Mouse (Mus musculus) mammary gland, adult 2 months (tissue): ENCODE results near the gene Olfr54. TPM values are rescaled to one million over a fixed set of nuclear protein-coding genes. Genes with fewer than 3 reads are reported as not detected.

Experiments used
- polyA plus RNA-seq: library from polyadenylated mRNA; depleted of rRNA; stranded (reverse); fragments of >200 nt; gene quantifications from 2 replicates; pipeline ENCODE4 v1.2.3, GENCODE M21; 2012; ENCODE audit warnings: low replicate concordance; rRNA removed

Gene Olfr54
- polyA plus RNA-seq: not detected in 2 replicates

DNA sequence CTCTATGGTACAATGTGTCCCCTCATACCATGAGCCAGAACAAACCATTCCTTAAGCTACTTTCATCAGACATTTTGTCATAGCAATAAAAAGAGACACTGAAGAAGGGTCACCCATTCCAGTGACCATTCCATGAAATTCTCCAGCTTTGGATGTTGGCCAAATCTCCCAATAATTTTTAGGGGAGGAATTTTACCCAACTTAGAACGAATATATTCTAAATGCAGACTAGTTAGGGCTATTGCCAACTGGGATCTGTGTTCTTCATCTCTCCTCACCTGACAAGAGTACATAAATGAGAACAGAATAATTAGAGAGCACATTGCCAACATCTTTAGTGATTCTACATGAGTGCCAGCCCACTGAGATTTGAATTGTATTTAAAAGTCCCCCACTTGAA lies at the start of gene Olfr54:
Gene Olfr54 (plus strand): TSS at position 301 of the 400 bp plus-strand sequence.

DNA sequence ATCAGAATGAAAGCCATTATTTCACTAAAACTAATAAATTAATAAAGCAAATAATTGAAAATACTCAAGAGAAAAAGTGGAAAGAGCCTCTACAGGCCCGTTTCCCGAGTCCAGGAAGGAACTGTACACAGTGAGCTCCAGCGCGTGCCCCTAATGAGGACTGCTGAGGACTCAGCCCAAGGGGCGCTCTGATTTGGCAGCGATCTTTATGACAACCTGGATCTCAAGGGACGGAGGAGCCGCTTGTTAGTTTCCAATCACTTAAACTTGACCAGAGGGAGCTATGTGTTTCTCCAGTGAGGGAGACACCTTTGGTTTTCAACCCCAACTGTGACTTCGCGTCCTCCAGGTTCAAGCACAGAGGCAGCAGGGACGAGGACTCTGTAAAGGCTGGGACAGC lies 47.8 kb upstream of the Olfr54 start, which contains the start of gene Olfr1378:
Gene Olfr1378 (plus strand): TSS at position 301 of the 400 bp plus-strand sequence.

DNA sequence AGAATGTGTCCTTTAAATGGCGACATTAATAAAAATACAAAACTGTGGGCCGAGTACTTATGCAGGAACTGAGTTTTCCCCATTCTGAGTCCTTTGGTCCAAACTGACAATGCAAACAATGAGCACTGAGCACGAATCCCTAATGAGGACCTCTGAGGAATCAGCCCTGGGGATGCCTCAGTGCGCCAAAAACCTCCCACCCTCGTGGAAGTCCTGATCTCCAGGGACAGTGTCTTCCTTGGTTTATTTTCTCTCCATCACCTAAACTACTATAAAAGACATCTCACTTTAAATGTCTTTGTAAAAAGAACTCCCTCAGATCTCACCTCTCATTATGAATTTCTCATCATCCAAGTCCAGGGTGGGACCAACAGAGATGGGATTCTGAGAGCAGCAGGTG lies 32.4 kb upstream of the Olfr54 start, which contains the start of gene Olfr1377:
Gene Olfr1377 (plus strand): TSS at position 301 of the 400 bp plus-strand sequence.

DNA sequence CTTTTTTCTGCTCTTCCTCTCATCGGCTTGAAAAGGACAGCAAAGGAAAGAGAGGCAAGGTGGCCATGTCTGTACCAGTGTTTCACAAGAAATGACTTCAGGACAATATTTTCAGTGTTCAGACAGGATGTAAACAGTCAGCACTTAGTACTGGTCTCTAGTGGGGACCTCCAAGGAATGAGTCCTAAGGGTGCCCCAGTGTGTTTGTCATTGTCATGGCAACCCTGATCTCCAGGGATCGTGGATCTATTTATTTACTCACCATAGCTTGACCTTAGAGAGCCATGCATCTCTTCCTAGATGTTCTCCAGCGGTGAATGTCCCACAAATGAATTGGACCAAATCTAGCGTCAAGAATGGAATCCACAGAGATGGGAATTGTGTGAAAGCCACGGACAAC lies 10.7 kb upstream of the Olfr54 start, which contains the start of gene Olfr51:
Gene Olfr51 (plus strand): TSS at position 301 of the 400 bp plus-strand sequence.

DNA sequence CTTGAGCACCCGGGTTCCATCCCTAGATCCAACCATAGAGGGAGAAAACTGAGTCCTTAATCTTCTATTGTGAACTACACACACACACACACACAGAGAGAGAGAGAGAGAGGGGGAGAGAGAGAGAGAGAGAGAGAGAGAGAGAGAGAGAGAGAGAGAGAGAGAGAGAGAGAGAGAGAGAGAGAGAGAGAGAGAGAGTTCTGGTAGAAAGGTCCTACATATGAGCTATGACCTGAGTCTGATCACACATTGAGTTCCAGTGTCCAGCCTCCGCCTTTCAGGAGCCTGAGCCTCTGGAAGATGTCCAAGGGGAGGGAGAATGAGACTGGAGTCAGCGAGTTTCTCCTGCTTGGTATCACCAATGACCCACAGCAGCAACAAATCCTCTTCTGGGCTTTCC lies 33.8 kb downstream of the Olfr54 start, which contains the start of gene Olfr1375:
Gene Olfr1375 (plus strand): TSS at position 301 of the 400 bp plus-strand sequence.

DNA sequence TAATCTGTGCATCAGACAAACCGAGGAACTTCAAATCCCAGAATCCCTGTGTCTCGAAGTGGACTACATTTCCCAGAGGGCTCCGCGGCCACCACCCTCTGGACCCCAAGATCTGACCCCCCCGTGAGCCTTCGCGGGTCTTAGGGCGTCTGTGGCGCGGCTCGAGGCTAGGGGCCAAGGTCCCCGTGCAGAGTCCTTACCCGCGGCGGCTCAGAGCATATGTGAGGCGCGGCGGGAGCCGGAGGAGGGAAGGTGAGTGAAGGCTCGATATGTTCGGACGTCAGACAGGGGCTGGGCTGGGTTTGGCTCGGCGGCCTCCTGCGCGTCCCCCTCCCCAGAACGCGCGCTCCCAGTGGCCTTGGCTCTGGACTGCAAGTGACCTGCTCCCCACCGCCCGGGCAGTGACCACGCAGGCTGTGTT lies 45.1 kb downstream of the Olfr54 start, which contains the start of gene Zfp354a:
Gene Zfp354a (plus strand): TSS at position 107 of the 421 bp plus-strand sequence.

Other genes with a start within 250 kb of the Olfr54 start
- gene Zfp354c, start 186.5 kb upstream of the Olfr54 start, polyA plus RNA-seq: 0.82 and 1.5 TPM in 2 replicates
- 0.19 and 0.34 TPM in 2 replicates for gene Zfp879, start 172.7 kb upstream of the Olfr54 start, polyA plus RNA-seq
- 0.40 and 1.2 TPM in 2 replicates for gene Grm6, start 163.6 kb upstream of the Olfr54 start, polyA plus RNA-seq
- 0.16 and 0.75 TPM in 2 replicates for gene Zfp454, start 126.6 kb upstream of the Olfr54 start, polyA plus RNA-seq
- gene Zfp2, start 98.1 kb upstream of the Olfr54 start, polyA plus RNA-seq: 1.5 and 2.0 TPM in 2 replicates
- 0.10 and 0.42 TPM in 2 replicates for gene Zfp354b, start 82.6 kb upstream of the Olfr54 start, polyA plus RNA-seq
- not detected in 2 replicates for gene 4933414I15Rik, start 70.5 kb upstream of the Olfr54 start, polyA plus RNA-seq
- 0.35 TPM in 1 of 2 replicates, not detected in the other for gene Prop1, start 60.5 kb upstream of the Olfr54 start, polyA plus RNA-seq
- not detected in 2 replicates for gene Olfr1378, start 47.7 kb upstream of the Olfr54 start, polyA plus RNA-seq
- not detected in 2 replicates for gene Olfr1377, start 32.3 kb upstream of the Olfr54 start, polyA plus RNA-seq
- gene Olfr51, start 10.6 kb upstream of the Olfr54 start, polyA plus RNA-seq: not detected in 2 replicates
- not detected in 2 replicates for gene Olfr1375, start 33.9 kb downstream of the Olfr54 start, polyA plus RNA-seq
- gene Zfp354a, start 45.0 kb downstream of the Olfr54 start, polyA plus RNA-seq: 1.1 and 1.5 TPM in 2 replicates
- gene Gm12569, start 206.2 kb downstream of the Olfr54 start, polyA plus RNA-seq: not detected in 2 replicates
- gene Clk4, start 247.5 kb downstream of the Olfr54 start, polyA plus RNA-seq: 18.9 and 43.0 TPM in 2 replicates
- gene BC049762, start 248.8 kb downstream of the Olfr54 start, polyA plus RNA-seq: 0.59 and 0.95 TPM in 2 replicates